Mouse (Mus musculus) heart, adult 18-20 months (tissue): ENCODE measurements around the gene Nr3c2. TPM values are rescaled to one million over a fixed set of nuclear protein-coding genes. Genes with fewer than 3 reads are reported as not detected.
A peak's percentile ranks its signal among the peaks of the same experiment; 100 is the strongest.

Experiments
- DNase-seq, 2 experiments: peaks; one replicate each; pipeline ENCODE4 v3.0.0; 2021 to 2022; ENCODE audit warnings: mixed read lengths in 1 of 2
- total RNA-seq, 2 experiments: library from RNA; stranded (reverse); gene quantifications; 2 replicates each; pipeline ENCODE4 v1.2.3; 2021

Nr3c2 gene
- total RNA-seq, 2 experiments from 2014 or later: 19.3 TPM

DNA sequence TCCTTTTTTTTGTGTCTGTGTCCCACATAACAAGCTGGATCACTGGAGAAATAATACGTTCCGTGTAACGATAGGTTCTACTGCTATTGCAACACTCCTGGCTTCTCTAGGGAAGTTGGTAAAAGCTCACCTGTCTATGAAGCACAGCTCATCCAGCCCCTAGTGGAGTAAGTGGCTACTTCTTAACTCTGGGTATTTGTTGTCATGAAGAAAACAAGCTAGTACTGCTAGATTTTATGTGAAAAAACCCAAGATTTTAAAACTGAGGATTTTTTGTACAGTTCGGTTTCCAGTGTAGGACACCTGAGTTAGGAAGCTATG, 271.2 kb downstream of the Nr3c2 start:
- no peak for DNase-seq

DNA sequence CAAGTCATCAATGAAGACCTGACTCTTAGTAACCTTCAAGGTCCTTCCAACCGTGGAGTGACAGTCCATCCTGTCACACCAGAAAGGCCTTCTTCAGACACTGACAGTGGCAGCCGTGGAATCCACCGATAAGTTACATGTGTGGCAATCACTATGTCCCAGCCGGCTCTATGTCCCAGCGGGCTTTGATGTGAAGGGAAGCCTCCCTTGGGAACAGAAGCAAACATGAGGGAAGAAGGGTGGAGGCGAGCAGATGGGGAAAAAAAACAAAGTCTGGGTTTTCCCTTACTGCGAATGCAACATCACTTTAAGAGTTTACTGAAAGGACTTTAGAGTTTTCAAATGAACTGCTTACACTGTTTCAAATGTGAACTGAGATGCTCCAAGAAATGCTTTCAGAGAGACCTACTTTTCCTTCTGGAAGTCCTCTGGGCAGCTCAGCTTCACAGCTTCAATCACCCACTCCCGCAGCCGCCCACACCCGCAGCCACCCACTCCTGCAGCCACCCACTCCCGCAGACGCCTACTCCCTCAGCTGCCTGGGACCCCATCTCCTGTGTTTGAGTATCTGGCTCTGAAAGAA, 273.9 kb downstream of the Nr3c2 start:
- peak; percentile 23 to 29 for DNase-seq

GRCm38 (mm10) chr8:77173736-77174135, 274.5 kb downstream of the Nr3c2 start:
- peak; percentile 22 for DNase-seq

- no peak for DNase-seq
Measured at GRCm38 (mm10) chr8:77175471-77175870, 276.2 kb downstream of the Nr3c2 start.

DNA sequence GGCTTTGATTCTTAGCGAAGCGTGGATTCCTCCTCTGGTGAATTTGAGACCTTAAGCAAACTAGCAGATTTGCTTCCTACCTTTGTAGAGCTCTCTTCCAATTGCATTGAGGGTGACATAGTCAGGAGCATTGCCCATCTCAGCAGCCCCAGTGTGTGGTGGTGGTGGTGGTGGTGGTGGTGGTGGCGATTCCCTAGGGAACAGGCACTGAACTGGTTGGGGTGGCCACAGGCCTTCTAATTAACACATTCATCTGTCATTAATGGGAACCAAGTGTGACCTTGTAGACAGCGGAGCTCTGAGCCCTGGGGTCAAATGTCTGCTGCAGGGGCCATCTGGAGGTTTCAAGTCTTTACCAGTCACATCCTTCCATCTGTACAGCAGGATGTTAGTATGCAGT, 277.1 kb downstream of the Nr3c2 start:
- DNase-seq: no peak

GRCm38 (mm10) chr8:77185816-77186215, 286.6 kb downstream of the Nr3c2 start:
- DNase-seq: no peak

GRCm38 (mm10) chr8:77186914-77187536, 287.8 kb downstream of the Nr3c2 start:
- DNase-seq: no peak

GRCm38 (mm10) chr8:77187748-77188147, 288.5 kb downstream of the Nr3c2 start:
- DNase-seq: no peak

- DNase-seq: no peak
Measured at GRCm38 (mm10) chr8:77188298-77188697, 289.1 kb downstream of the Nr3c2 start.

GRCm38 (mm10) chr8:77189318-77189717, 290.1 kb downstream of the Nr3c2 start:
- peak in 1 of 2 experiments; percentile 15 for DNase-seq

- no peak for DNase-seq
Measured at GRCm38 (mm10) chr8:77190393-77190792, 291.2 kb downstream of the Nr3c2 start.

- no peak for DNase-seq
Measured at GRCm38 (mm10) chr8:77209297-77209696, 310.1 kb downstream of the Nr3c2 start.

DNA sequence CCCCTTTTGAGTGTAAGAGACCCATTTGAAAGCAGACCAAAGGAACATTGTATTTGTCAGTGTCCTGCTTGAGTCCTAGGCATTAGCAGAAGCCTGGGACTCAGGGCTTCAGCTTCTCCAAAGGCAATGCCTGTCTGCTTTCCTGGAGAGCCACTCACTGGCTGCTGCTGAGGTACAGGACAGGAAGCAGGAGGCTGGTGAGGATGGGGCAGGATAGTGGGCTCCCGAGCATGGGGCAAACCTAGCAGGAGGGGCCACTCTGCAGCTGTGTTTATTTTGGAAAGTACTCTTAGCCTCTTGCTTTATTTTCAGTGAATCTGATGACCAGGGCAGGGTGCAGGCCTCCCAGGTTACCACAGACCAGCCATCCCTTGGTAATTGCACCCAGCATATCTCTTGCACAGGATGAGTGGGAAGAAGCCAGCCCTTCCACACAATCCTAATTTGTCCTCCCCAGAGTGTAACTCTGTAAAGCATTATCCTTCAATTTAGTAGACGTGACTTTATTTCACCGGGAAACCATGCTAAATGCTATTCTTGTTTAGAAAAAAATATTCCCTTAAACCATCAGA, 314.7 kb downstream of the Nr3c2 start:
- DNase-seq: no peak

DNA sequence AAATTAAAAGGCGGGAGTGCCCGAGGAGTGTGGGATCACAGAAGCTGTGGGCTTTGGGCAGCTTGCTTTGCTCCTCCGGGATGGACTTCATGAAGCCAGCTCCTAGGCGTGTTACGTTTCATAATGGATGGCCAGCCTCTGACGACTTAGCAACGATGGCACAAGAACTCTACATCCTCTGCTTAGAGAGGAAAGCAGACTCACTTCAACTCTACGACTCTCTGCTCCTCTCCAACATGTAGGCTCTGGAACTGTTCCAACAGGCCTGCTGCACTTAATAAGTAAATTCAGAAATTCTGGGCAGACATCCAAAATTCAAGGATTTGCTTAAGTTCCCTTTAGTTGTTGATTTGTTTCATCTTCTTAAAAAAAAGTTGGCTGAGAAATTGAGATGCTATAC, 315.4 kb downstream of the Nr3c2 start:
- DNase-seq: peak in 1 of 2 experiments; percentile 15

GRCm38 (mm10) chr8:77215191-77215590, 315.9 kb downstream of the Nr3c2 start:
- no peak for DNase-seq

DNA sequence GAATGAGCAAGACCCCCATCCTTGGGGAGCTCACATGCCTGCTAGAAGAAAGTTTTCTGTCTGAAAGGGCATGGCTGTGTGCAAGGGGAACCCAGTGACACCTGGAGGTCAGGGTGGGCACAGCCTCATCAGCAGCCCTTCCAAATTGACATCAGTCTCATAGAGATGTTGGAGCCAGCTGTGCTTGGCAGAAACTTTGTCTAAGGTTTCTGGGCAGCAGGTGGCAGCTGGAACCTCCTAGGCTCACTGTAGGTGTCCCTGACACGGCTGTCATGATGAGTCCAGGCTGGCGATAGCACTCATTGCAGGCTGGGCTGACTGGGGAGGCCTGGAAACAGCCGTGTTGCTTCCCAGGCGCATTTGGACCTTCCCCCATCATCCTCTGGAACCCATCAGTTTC, 323.9 kb downstream of the Nr3c2 start:
- DNase-seq: peak in 1 of 2 experiments; percentile 25

GRCm38 (mm10) chr8:77227742-77228141, 328.5 kb downstream of the Nr3c2 start:
- DNase-seq: no peak

GRCm38 (mm10) chr8:77228688-77229087, 329.4 kb downstream of the Nr3c2 start:
- DNase-seq: no peak

DNA sequence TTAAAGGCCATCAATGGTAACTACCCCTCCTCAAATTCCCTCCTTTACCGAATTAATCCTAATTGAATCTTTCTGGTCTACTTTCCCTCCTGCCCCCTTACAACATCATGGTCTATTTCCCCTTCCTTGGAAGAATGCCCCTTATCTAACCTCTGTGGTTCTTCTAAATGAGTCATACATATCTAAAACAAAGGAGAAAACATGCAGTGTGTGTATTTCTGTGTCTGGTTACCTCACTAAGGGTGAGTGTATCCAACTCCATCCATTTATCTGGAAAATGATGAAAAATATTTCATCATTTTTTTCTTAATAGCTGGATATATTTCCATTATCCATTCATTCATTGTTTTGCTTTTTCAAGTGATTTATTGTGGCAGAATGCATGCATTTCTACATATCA, 332.0 kb downstream of the Nr3c2 start:
- no peak for DNase-seq

- DNase-seq: no peak
Measured at GRCm38 (mm10) chr8:77231834-77232233, 332.6 kb downstream of the Nr3c2 start.

GRCm38 (mm10) chr8:77232411-77232810, 333.2 kb downstream of the Nr3c2 start:
- DNase-seq: peak; percentile 25 to 55

DNA sequence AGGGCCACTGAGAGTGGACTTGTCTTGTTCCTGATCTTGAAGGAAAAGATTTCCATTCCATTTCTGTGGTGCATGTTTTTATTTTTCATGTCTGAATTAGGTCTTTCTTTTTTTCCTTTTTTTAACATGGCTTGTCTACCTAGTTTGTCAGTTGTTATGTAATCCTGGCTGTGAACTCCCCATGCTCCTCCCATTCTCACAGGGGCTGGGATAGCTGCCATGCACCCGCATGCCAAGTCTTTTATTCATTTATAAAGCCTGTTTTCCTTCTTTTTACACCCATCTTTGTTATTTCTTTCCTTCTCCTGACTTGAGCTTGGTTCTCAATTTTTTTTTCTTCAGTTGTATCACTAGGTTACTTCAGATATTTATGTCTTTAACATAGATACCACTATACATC, 337.5 kb downstream of the Nr3c2 start:
- peak; percentile 36 to 55 for DNase-seq

DNA sequence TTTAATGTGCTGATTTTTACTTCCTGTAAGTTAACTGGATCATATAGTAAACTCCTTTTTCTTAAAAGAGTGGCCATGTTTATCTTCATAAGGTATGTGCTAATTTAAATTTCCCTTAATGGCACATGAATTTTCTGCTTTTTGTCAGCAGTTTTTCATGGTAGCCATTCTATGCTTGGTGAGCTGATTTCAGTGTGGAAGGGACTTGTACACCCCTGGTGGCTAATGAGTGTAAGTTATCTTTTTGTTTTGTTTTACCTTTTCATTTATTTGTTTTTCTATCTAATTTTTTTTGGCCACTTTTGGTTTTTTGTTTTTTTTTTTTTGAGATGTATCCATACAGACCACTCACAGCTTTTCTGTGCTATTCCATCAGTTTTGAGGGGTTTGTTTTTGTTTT, 340.2 kb downstream of the Nr3c2 start:
- no peak for DNase-seq

- DNase-seq: no peak
Measured at GRCm38 (mm10) chr8:77241381-77241780, 342.1 kb downstream of the Nr3c2 start.
